Mouse (Mus musculus) heart, adult 9 months (tissue): ENCODE results near the gene Trappc6a.
A peak's percentile ranks its signal among the peaks of the same experiment; 100 is the strongest.

Experiments used
- DNase-seq, 2 experiments: peaks; one replicate each; pipeline ENCODE4 v3.0.0; 2022; ENCODE audit warnings: low spot score in 2 of 2

Trappc6a gene

GRCm38 (mm10) chr7:19523757-19524419 lies 15.7 kb downstream of the Trappc6a start:
- peak in 1 of 2 experiments; percentile 24 for DNase-seq

- DNase-seq, result no peak
These were observed 16.4 kb downstream of the Trappc6a start for GRCm38 (mm10) chr7:19524420-19525104.

GRCm38 (mm10) chr7:19525105-19525481 lies 16.9 kb downstream of the Trappc6a start:
- no peak for DNase-seq

DNA sequence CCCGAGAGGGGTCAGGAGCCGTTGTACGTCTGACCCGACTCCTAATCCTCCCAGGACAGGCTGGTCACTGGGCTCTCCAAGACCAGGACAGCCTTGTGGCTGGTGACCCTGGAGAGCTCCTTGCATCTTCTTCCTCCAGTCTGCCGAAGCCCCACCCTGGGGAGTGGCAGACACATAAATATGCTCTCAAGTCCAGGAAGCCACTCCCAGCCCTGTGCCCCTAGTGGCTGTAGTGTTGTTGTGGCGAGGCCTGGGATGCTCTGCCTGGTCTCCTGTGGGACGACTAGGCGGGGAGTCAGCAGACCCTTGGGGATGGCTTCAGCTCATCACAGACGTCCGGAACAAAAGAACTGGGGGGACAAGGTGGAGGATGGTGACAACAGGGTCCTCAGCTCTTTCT lies 22.9 kb downstream of the Trappc6a start:
- no peak for DNase-seq

- no peak for DNase-seq
These were observed 24.0 kb downstream of the Trappc6a start for GRCm38 (mm10) chr7:19532240-19532639.

DNA sequence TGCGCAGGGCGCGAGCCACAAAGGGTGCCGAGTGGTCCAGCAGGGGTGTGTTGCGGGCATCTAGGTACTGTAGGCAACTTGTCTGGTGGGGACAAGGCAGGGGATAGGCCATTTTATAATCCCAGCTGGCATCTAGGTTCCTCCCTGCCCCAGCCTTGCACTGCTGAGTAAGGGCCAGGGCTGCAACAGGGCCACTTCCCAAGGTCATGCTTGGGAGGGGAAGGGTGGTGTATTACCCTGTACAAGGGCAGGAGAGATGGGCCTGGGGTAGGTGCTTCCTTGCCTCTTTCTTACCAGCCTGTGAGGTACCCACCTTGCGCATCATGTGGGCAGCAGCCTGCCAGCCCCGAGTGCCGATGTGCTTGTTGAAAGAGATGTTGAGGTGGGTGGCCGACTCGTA lies 26.5 kb downstream of the Trappc6a start:
- no peak for DNase-seq

DNA sequence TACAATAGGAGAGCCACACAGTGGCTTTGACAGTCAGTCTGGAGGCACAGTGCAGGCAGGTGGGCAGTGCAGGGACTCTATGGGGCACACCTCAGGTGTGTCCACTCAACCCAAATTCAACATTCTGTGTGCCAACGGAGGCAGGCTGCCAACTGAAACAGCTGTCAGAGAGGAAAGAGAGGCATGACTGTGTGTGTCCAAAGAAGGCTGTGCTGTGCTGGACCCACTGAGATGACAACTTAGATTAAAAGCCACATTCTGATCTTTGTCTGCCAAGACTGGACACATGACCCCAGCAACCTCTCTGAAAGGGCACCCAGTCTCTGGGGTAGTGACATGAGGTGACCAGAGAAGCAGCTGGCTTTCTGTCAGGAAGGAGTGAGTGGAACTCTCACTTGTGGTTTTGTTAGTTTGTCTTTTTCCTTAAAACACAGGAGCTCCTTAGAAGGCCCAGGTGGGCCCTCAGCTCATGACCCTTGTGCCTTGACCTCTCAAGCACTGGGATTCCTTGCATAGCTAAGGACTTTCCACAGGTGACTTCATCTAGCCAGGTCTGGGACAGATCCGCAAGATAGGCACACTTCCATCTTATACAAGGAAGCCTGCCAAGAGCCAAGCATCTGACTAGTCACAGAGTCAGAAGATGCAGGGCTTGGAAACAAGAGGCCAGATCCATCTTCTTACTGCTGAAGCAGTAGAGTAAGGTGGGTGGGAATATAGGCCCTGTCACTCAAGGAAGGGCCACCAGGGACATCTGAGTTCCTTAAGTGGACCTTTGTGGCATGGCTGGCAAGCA lies 32.8 kb downstream of the Trappc6a start:
- DNase-seq, result no peak

DNA sequence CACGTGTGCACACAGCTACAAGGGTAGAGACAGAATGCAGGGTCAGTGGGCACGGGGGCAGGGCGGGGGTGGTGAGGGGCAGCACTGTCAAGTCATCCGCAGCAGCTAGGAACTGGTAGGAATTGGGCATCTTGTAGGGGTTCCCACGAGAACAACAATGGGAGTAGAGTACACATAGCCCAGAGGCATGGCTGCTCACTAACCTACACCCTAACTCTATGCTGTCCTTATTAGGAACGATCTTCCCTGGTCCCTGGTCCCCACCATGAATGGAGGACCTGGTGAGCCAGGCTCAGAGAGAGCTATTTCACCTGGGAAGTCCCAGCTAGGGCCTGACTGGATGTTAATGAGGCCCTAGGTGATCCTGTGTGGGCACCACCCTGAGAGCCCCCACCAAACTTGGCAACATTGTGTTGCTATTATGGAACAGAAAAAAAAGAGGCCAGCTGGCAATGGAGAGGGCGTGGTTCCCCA lies 33.5 kb downstream of the Trappc6a start:
- no peak for DNase-seq

DNA sequence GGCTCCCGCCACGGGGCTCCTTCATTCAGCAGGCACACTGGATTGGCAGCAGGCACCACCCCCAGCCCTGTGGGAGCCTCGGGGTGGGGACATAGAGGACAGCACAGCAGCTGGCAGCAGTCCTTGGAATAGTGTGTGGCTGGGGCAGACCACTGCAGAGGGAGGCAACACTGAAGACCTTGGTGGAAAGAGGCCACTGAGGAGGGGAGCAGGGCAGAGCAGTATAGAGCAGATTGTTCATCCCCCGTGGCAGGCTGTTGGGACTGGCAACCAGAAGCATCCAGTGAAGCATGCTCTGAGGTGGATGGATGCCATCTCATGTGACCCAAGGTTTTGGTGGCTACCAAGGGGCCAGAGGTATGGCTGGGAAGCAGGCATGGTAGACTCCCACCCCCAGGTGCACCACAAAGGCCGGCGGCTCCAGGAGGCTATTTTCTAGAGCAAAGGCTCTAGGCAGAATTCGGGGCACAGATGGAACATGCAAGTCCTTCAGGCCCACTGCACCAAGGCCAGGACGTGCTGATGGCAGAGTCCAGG lies 34.0 kb downstream of the Trappc6a start:
- DNase-seq, result peak in 1 of 2 experiments; percentile 21

GRCm38 (mm10) chr7:19543584-19543983 lies 35.4 kb downstream of the Trappc6a start:
- no peak for DNase-seq

- no peak for DNase-seq
These were observed 37.8 kb downstream of the Trappc6a start for GRCm38 (mm10) chr7:19546007-19546406.

DNA sequence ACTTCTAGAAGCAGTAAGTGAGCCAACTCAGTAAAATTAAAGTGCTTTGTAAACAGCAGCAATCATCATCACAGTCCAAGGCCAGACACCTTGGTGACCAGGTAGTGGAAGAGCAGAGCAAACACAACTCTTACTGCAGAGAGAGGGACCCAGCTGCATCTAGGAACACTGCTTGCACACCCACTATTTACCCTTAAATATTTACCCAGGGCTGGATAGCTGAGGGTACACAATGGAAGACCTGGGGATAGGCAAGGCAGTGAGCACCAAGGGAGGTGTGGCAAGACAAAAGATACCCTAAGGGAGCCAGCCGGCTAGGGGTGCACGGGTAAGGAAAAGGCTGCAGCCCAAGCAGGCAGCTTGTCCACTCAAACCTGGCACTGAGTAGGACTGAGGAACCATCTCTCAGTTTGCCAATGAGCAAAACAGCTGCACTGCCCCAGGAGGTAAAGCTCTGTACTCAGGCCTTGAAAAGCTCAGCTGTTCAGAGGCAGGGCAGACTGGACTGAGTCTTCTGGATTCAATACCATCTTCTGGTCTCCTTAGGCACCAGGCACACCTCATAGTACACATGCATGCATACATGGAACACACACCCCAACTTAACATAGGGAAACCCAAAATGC lies 39.3 kb downstream of the Trappc6a start:
- DNase-seq, result no peak

DNA sequence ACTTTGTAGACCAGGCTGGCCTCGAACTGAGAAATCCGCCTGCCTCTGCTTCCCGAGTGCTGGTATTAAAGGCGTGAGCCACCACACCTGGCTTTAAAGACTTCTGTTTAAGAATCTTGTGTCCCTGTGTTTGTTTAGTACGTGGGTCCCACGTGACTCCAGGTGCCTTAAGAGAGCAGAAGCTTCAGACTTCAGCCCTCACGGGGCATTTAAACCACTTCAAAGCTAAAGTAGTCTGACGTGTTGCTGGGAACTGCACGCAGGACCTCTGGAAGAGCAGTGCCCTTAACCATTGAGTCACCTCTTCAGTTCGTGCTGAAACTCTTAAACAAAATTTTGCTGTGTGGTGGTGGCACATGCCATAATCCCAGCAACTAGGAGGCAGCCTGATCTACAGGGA lies 41.2 kb downstream of the Trappc6a start:
- no peak for DNase-seq

GRCm38 (mm10) chr7:19551634-19552033 lies 43.4 kb downstream of the Trappc6a start:
- DNase-seq, result no peak

DNA sequence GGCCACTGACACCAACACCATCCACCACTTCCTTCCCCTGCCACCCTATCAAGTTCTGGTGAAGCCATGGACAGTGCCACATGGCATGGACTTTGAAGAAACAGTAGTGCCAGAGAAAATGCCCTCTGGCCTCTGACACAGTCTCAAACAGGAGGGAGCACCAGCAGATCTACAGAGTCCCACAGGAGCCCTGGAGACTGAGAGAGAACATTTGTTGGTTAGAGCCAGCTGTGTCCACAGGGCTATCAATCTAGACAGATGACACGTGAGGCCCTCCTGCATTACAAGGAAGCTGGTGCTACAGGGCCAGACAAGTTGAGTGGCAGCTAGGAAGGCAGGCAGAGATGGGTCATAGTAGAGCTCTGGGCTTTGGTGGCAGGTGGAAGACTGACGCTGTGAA lies 44.2 kb downstream of the Trappc6a start:
- DNase-seq, result no peak

DNA sequence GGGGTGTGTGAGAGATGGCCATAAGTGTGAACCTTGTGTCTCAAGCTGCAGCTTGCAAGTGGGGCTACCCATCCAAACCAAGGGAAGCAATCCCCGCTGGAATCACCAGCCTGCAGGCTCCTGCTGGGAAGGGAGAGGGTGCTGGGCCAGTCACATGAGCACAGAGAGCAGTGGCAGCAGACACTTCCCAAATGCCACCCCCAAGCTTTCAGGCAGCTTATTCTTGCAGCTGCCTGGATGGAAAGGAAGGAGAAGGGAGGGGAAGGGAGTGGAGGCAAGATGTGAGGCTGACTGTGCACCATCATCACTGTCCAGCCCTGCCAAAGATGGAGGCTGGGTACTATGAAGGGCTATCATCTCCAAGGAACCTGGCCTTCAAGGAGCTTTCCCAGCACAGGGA lies 46.0 kb downstream of the Trappc6a start:
- no peak for DNase-seq

DNA sequence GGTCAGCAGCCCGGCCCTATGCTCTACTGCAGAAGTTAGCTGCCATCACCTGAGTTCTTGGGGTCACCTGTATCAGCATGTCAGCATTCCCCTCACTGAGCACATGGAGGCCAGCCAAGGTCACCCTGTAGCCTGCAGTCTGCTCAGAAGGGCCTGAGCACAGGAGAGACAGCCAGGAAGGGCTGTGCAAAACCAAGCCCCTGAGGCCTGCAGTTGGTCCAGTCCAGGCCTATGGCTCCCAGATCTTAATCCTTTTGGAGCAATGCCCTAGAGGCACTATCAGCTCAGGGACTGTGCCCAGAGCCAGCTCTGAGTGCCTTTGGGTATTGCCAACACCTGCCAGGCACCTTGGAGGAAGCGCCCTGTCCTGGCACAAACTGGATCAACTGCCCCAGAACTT lies 48.9 kb downstream of the Trappc6a start:
- DNase-seq, result no peak

DNA sequence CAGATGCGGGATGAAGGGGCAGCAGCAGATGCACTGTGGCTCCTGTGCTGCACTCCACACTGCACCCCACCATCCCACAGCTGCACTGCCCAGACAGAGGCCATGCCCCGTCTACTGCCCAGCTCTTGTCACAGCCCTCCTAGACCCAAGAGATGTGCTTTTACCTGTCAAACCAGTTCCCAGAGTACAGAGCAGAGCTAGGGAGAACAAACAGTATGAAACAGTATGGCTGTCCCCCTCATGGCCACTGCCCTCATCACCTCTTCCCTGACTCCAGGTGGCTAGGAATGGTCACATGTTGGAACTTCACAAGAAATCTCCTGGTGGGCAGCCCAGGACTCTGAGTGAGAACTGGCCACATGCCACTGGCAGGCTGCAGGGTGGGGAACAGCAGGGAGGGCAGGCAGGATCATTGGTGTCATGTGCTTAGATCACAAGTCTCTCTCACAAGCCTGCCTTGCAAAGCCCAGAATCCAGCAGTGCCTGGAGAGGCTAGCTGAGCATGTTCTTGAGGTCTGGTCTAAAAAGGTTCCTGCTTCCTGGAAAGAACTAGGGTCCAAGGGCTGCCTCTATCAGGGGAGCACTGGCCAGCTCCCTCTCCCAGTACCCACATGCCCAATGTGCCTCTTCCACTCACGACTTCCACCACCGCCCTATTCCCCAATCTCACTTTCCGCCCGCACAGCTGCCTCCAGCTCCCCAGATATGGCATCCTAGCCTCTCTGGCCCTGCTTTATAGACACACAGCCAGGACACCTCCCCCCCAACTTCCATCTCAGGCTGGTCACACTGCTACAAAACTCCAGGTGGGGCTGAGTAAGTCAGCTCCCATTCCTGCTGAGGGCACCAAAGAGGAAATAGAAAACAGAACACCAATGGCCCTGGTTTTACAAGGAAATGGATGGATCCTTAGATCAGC lies 50.0 kb downstream of the Trappc6a start:
- DNase-seq, result peak; percentile 25 to 45

- no peak for DNase-seq
These were observed 50.8 kb downstream of the Trappc6a start for GRCm38 (mm10) chr7:19558965-19559364.

- no peak for DNase-seq
These were observed 52.5 kb downstream of the Trappc6a start for GRCm38 (mm10) chr7:19560491-19561260.
